Mouse (Mus musculus) lung, postnatal 10 days (tissue): ENCODE measurements around the gene Gm49321.

Source experiments
- DNase-seq: peaks from one replicate; pipeline ENCODE4 v3.0.0; 2021

Gm49321 gene

DNA sequence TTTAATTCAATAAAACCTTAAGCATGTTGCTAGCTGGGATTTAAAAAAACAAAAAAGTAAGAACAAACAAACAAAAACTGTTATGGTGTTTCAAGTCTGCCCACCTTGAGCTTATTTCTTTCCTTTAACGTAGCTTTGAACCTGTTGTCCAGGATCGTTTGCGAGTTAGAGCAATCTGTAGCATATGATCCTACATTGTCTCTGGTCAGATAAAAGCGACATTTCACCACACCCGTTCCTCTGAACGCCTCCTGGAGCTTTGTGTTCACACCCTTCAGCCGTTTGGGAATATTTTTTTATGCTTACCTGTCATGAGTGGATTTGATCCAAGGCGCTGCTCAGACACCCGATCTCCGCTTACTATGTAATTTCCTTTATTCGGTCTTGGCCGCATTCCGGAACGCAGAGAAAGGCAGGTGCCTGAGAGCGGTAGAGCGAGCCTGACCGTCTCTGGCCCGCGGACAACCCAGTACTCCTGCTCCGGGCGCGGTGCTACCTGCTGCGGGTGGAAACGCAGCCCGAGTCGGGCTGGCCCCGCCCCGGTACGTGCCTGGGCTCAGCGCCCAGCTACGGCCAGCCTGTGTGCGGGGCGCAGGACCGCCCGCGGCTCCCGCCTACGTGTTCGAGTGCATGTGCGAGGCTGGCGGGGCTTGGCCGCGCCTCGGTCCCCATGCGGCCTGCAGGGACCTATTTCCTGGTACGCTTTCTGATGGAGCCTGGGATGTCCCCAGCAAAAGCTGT, 12.0 kb downstream of the Gm49321 start:
- DNase-seq = peak; percentile 16

DNA sequence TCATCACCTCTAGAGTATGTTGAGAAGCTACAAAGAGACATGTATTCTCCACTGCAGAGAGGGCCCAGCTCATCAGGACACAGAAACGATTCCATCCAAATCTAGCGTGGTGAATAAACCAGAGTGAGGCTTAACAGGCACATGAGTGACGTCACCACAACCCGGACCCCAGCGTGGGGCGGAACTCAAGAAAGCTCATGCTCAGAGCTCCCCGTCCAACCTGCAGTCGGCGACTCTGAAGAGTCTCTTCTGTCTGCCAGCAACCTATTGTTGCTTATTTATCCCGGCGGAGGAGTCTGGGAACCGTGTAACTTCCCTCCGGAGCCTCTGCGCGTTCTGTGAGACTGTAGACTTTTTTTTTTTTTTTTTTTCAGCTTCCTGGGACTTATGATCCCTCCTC, 15.4 kb downstream of the Gm49321 start:
- peak; percentile 57 for DNase-seq

DNA sequence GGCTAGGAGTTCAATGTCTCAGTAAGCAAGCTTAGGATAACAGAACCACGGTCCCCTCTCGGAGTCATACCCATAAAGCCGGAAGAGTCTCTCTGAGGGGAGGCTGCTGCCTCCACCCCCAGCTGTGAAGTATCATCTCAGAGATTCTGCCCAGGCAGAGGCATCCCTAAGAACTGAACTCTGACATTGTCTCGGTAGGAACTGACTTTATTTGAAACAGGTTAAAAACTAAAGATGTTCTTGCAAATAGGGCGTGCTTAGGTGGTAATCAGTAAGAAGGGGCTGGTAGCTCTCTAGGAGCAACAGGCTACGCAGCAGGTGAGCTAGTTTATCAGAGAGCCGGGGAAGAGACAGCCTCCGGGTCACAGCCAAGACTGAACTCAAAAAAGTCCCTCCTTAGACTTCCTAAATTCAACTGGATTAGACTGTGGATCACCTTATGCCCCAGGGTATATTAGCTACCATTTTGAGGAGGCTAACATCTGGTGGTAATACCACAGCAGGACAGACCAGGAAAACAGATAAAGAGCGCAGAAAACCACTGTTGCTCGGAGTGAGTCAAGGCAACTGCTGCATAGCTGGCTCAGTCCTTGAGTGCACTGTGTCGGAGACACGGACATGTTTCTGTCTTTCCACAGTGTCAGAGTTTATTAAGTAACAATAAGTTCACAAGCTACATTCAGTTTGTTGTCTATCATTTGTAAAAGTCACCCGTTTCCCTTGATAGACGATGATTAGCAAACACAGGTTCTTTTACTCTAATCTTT, 16.1 kb downstream of the Gm49321 start:
- DNase-seq = no peak

DNA sequence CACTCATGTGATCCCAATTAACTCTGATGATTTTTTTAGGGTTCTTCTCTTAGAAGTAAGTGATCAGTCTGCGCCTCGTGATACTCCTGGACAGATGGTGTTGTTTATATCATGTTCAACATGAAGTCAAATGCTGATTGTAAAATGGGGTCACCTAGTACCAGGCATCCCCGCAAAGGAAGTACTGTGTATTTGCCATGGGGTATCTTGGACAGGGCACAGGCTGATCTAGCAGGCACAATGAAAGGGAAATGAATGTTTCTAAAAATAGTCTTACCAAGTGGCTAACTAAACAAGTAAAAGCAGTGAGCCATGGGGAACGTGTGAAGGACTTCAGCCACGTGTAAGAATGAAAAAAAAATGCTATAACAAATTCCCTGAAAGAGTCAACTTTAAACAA, 17.3 kb downstream of the Gm49321 start:
- DNase-seq = no peak

DNA sequence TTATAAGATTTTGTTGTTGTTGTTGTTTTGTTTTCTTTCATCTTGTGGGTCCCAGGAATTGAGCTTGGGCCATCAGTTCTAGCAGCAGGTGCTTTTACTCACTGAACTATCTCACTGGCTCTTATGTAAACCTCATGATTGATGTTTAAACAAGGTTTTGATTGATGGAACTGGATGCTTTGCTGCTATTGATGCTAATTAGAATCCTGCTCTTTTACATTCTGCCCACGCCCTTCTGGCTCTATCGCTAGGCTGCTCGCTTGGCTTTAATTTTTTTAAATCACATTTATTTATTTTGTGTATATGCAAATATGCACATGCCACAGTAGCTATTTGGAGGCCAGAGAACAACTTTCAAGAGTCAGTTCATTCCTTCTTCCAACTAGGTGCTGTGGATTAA, 20.2 kb downstream of the Gm49321 start:
- DNase-seq = no peak

DNA sequence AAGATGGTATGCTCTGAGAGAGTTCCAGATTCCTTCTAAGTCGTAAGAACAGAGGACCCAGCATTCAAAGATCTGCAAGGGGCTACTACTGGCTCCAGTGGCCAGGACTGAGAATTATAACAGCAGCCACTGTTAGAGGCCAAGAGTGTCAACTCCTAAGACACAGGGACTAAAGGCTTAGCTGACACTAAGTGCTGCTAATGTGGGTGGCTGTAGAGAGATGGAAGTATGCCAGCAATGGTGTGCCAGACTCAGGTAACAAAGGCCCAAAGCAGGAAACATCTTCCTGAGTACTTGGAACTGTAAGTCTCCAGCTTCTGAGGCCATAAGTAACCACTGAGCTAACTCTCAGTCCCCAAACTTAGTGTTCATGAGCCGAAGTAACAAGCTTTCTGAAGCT, 21.4 kb downstream of the Gm49321 start:
- DNase-seq = no peak

DNA sequence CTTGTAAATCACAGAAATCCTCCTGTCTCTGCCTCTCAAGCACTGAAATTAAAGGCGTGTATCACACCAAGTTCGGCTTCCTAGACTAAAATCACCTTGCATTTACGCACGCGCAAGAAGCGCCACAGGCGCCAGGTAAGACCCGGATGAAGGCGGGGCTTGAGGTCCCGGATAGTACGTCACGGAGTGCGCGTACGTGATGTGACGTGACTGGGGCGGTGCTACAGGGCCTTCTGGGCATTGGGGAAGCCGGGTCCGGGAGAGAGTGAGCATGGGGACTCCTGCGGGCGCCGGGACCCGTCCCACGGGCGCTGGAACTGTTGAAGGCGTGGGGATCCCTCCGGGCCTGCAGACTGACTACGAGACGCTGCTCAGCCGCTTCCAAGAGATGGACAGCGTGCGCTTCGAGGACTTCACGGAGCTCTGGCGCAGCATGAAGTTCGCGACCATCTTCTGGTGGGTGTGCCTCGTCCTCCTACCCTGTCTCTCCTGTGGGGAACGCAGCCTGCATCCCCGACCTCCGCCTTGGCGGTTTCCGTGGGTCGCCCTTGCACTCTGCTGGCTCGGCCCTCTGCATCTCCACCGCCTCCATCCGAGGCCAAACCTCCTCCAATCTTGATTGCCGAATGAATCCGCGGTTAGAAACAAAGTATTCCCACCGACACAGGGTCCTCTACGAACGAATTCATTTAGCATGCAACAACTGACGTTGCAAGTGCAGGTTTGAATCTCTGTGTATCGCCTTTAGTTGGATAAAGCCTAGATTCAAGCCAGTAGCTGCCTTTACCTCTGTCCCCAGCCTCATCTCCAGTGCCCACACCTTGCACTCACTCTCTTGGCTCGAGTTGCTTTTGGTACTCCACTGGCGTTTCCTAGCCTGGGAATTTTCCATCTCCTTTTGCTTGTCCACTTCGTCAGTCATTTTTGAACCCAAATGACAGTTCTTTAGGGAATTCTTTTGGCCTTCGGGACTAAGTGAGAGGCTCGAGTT, 27.1 kb downstream of the Gm49321 start, which contains the start of gene Snapc1:
Snapc1 (plus strand) TSS at position 191 of the 991 bp plus-strand sequence.
- peak; percentile 97 for DNase-seq

DNA sequence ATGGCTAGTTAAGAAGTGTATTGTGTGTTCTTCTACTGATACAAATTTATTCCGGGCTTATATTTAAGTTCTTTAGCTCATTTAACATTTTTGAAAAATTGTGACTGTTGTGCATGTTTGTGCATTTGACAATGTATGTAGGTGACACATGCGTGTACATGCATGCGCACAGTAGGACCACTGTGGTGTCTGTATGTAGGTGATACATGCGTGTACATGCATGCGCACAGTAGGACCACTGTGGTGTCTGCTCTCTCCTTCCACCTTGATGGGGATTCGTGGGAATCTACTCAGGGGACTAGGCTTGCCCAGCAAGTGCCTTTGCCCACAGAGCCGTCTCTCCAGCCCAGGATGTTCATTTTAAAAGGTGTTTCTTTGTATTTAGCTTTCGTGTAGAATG, 31.7 kb downstream of the Gm49321 start:
- no peak for DNase-seq

DNA sequence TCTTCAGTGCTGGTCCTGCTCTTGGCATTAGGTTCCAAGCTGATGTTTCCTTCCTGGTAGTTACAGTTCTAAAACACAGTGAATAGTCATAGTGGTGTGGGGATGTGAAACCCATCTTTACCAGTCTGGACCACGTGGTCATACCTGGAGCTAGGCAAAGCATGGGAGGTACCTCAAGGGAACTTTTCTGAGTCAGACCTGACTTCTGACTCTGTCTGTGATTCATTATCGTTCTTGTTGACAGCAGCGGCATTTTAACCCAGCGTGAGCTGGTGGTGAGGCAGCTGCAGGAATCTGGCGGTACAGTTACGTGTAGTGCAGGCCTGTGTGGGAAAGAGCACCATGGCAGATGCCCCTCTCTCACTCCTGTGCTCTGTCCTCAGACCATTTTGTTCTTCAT, 37.1 kb downstream of the Gm49321 start:
- no peak for DNase-seq

DNA sequence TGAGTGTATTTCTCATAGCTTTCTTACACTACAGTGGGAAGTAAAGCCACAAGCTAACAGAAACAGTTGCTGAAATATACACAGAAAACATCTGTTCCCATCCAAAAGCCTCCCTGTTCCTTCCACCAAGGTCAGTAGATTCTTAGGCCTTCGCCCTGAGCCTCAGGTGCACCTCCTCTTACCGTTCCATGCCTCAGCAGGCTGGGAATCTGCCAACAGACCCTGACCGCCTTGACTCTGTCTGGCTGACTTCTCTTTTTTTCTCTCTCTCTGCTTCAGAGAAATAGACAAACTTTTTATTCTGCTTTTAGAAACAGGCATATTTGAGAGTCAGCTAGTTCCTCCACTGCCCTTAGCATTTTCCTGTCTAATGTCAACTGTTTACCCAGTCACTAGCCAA, 40.7 kb downstream of the Gm49321 start:
- DNase-seq = no peak

DNA sequence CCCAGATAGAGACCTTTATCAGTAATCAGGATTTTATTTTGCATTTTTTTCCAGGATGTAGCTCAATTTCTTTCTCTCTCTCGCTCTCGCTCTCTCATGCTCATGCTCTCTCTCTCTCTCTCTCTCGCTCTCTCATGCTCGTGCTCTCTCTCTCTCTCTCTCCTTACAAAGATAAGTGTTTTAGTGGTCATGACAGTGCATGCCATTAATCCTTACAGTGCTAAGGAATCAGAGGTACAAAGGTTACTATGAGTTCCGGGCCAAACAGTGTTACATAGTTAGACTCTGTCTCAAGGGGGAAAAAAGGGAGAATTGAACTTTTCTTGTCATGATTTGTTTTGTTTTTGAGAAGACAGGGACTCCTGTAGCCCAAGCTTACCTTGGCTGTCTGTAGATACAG, 42.2 kb downstream of the Gm49321 start:
- DNase-seq = no peak

DNA sequence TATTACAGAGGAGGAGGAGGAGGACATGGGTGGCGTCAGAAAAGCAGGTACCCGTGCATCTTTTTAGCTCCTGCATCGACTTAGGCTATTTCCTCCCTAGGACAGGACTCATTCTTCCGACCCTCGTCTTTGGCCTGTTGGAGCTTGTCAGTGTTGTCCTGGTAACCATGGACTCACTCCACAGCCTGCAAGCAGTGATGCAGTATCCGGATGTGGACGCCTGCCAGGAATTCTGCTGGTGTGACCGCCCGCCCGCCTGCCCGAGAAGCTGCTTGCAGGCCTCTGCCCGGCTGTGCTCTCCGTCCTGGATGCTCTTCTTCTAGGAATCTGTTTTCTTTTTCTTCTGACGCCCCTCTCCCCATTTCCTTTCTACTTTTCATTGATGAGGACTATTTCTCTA, 45.1 kb downstream of the Gm49321 start:
- peak; percentile 89 for DNase-seq

DNA sequence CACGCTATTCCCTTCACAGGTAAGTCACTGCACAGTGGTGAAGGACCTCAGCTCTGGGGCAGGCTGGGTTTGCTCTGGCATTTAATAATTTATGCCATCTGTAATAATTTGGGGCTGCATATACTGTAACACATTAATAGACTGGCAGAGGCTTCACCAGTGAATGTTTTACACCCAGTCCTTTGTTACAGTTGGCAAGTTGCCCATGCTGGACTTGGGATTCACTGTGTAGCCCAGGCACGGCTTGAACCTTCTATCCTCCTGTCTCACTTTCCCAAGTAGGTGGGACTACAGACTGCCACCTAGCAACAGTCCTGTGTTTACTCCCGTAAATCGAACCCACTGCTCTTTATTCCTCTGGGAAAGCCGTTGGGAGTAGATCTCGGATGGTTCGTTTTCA, 48.8 kb downstream of the Gm49321 start:
- no peak for DNase-seq

DNA sequence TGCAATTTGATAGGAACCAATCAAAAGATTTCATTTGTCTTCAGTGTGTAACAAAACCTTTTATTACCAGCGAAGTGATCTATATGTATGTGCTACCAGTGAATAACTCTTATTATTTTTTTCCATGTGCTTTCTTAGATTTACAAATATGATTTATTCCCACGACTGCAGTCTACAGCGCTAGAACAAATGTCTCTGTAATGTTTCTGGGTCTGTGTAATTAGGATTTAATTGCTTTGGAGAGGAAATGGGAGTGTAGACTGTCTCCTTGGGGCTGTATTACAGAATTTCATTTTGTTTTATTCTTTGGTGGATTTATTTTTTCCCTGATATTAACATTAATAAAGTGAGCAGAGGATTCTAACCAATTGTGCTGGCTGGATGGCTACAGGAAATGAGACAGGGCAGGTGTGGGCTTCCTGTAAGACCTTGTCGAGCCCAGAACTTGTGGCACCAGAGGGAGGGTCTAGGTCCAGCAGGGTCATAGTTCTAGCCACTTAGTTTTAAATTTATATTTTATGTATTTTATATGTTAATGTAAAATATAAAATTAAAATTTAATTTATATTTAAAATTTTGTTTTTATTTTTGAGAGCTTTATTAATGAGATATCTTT, 51.0 kb downstream of the Gm49321 start:
- no peak for DNase-seq

DNA sequence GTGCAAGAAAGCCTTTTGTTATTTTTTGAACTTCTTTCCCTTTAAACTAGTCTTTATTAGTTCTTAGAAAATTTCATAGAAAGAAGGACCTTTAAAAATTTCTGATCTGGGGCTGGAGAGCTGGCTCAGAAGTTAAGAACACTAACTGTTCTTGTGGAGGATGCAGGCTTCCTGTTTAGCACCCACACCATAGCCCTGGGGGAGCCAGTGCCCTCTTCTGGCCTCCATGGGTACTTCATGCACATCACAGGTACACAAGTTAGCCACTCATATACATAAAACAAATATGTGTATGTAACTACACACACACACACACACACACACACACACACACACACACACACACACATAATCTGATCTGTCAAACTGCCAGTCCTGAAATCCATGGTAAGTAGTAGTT, 52.1 kb downstream of the Gm49321 start:
- DNase-seq = peak; percentile 61

DNA sequence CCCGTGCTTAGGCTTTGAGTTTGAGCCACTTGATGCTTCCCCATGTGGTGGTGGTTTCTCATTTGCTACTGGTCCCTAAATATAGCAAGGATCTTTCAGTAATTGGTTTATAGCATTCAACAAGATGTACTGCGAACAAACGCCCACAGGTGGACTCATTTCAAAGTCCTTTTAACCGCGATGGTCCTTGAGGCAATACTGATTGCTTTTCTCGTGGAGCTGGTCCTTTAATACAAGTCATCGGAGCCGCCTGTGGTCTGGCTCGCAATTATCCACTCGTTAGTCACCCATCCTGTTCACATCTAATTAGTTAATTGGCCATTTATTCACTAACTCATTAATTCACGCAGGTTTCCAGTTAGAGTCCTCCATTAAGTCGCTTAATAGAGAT, 59.4 kb downstream of the Gm49321 start:
- DNase-seq = no peak

DNA sequence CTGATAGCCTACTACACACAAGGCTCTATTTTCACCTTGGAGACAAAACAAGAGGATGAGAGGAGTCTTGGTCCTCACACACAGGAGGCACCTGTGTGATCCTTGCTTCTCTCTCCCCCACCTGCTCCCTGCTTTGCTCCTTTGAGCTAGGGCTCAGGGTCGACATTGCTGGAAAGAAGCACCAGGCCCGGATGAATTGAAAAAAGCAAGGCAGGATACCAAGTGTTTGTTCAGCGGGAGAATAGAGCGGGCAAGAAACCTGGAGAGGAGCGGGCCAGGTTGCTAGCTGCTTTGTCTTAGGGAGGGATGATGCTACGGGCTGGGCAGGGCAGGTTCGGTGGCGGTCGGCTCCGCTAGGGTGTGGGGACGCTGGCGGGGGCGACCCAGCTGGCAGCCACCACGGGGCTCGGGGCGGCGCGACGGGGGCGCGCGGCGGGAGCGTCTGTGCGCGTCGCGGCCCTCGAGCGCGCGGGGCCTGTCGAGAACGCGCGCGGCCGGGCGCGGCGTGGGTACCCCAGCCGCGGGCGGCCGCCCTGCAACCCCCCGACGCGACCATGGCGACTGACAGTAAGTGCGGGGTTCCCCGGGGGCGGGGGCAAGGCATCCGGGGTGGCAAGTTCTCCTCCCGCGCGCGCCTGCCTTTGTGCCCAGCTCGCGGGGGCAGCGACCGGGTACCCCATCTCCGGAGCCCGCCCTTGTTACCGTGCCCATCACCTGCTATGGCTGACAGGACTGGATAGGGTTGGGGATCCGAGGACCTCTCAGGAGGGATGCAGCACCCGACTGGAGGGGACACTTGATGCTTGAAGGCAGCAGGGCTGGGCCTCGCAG, 60.1 kb downstream of the Gm49321 start, which contains the start of gene Syt16:
Syt16 (plus strand) TSS at position 365 of the 831 bp plus-strand sequence.
- no peak for DNase-seq

DNA sequence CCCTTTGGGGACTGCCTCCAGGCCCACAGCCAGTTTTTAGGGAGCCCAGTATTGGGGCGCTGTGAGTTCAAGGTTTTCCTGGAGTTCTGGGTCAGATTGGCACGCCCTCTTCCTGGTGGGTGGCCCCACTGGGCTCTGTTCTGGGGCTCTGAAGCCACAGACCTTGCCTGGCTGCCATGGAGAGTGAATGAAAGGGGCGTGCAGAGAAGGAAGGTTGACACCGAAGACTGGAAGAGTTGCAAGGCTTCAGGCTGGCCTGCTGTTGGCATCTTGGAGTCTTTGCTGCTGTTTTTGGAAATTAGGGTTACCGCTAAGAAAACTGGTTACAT, 60.6 kb downstream of the Gm49321 start:
- no peak for DNase-seq

DNA sequence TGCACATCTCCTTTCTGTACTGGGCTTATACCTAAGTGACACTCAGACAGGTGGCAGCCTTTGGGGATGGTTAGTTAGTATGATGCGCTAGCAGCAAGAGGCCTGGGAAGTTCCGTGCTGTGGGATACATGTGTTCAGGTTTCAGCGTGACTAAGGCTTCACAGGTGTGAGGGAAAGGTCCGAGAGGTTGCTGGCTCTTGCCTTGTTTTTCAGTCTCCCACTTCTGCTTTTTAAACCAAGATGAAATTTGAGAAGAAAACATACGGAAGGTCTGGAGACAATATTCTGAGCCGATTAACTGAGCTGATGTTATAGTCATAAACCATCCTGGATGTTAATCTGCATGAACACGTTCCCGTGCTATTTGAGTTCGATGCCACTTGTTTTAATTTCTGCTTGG, 65.0 kb downstream of the Gm49321 start:
- no peak for DNase-seq

DNA sequence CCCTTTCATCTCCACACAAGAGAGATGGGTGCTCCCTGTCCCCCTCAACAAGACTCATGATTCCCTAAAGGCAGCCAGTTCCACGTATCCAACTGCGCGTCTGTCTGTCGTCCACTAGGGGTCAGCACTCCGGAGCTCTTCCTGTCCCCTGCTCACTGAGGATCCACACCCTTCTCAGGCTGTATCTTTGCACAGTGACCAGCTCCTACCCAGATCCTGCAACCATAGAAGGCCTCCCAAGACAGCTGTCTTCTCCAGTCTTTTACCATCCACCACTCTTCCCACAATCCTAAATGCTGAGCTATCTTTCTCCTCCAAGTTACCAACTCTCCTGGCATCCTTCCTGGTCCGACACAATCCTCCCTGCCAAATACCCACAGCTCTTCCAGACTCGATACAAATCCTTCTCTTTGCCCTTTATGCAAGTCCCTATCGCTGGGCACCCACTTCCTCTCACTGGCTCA, 72.0 kb downstream of the Gm49321 start:
- DNase-seq = peak; percentile 49

DNA sequence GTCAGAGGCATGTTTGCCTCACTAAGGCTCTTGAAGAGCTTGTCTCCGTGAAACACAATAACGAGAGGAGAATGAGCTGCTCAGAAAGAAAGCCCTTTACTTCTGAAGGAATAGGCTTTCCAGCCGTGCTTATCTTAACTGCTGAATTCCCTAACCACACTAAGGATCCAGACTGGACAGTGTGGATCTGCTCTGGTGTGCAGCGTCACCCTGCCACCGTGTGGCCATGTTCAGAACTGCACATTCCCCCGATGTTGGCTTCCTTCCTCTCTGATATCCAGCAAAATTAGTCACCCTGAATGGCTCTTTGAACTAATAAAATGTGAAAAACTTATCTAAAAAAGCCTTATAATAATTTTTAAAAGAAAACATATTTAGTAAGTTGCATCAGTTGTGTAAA, 76.3 kb downstream of the Gm49321 start:
- DNase-seq = peak; percentile 88
